Mouse (Mus musculus) heart, postnatal 36 days (tissue): ENCODE results near the gene Rbbp6. TPM values are rescaled to one million over a fixed set of nuclear protein-coding genes. Genes with fewer than 3 reads are reported as not detected.
A peak's percentile ranks its signal among the peaks of the same experiment; 100 is the strongest.

Source experiments
- DNase-seq, 2 experiments: peaks; one replicate each; pipeline ENCODE4 v3.0.0; 2021 to 2022
- intact Hi-C: fragments of 180-260 bp; cut with DNase I; formaldehyde crosslinking; loops from one replicate; pipeline ENCODE4 v1.15.1; 2025
- total RNA-seq, 2 experiments: library from RNA; stranded (reverse); gene quantifications; 2 replicates each; pipeline ENCODE4 v1.2.3; 2021

Gene Rbbp6
- total RNA-seq, 2 experiments from 2014 or later: 22.1 to 33.0 TPM

- intact Hi-C loops: loop anchor here (5.0 kb wide), 1 partner anchor 157 kb away; no protein-coding TSS in a partner anchor
- DNase-seq: peak; percentile 58 to 78
These were observed 4.8 kb downstream of the Rbbp6 start for GRCm38 (mm10) chr7:122970119-122970781.

- no peak for DNase-seq
- intact Hi-C loops: loop anchor here (5.0 kb wide), 1 partner anchor 156 kb away; no protein-coding TSS in a partner anchor
These were observed 5.5 kb downstream of the Rbbp6 start for GRCm38 (mm10) chr7:122970864-122971420.

GRCm38 (mm10) chr7:122972006-122972689 is 6.7 kb downstream of the Rbbp6 start:
- no peak for DNase-seq
- intact Hi-C loops: loop anchor here (5.0 kb wide), 1 partner anchor 155 kb away; no protein-coding TSS in a partner anchor

GRCm38 (mm10) chr7:122979514-122979913 is 14.0 kb downstream of the Rbbp6 start:
- intact Hi-C loops: no loop called here
- DNase-seq: no peak

DNA sequence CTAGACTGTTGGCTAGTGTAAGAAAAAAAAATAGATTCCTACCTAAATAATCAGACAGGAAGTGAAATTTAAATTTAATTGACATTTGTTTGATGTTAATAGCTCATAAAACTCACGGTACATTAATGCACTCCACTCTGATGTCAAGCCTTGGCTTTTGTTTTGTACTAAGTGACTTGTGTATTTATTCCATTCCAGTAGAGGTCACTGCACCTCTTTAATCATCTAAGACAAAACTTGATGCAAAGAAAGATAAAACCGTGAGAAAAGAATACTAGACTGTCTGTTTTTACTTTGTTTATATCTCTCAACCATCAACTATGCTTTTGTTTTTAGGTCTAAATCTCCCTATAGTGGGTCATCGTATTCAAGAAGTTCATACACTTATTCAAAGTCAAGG is 32.7 kb downstream of the Rbbp6 start:
- intact Hi-C loops: loop anchor here (10.0 kb wide), 1 partner anchor 187 kb away; no protein-coding TSS in a partner anchor
- DNase-seq: no peak

GRCm38 (mm10) chr7:122999871-123000396 is 34.4 kb downstream of the Rbbp6 start:
- intact Hi-C loops: loop anchor here (10.0 kb wide), 1 partner anchor 185 kb away; no protein-coding TSS in a partner anchor

DNA sequence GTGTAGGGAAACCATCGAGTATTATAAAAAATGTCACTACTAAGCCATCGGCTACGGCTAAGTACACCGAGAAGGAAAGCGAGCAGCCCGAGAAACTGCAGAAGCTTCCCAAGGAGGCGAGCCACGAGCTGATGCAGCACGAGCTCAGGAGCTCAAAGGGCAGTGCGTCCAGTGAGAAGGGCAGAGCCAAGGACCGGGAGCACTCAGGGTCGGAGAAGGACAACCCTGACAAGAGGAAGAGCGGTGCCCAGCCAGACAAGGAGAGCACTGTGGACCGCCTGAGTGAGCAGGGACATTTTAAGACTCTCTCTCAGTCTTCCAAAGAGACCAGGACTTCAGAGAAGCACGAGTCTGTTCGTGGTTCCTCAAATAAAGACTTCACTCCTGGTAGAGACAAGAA is 35.3 kb downstream of the Rbbp6 start:
- intact Hi-C loops: no loop called here

More at GRCm38 (mm10) chr7:122999871-123000396, 34.4 kb downstream of the Rbbp6 start:
- no peak for DNase-seq

DNA sequence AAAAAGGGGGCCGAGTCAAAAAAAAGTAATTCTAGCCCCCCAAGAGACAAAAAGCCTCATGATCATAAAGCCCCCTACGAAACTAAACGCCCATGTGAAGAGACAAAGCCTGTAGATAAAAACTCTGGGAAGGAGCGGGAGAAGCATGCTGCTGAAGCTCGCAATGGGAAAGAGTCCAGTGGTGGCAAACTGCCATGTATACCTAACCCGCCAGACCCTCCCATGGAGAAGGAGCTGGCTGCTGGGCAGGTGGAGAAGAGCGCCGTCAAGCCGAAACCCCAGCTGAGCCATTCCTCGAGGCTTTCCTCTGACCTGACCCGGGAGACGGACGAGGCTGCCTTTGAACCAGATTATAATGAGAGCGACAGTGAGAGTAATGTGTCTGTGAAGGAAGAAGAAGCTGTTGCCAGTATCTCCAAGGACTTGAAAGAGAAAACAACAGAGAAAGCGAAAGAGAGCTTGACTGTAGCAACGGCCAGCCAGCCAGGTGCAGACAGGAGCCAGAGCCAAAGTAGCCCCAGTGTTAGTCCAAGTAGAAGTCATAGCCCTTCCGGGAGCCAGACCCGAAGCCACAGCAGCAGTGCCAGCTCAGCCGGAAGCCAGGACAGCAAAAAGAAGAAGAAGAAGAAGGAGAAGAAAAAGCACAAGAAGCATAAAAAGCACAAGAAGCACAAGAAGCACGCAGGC is 36.0 kb downstream of the Rbbp6 start:
- peak; percentile 13 to 33 for DNase-seq
- intact Hi-C loops: no loop called here

More for the DNA sequence above, 35.3 kb downstream of the Rbbp6 start:
- DNase-seq: no peak

DNA sequence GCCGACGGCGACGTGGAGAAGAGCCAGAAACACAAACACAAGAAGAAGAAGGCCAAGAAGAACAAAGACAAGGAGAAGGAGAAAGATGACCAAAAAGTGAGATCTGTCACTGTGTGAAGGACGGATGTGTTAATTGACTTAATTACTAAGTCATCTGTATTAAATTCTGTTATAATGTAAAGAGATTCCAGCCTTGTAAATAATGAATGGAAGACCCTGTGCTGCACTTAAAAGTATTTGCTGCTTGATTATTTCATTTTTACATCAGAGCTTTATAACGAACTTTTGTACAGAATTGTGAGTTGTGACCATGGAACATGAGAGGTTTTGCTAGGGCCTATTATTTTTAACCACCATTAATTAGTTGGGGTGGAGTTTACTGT is 36.5 kb downstream of the Rbbp6 start:
- no peak for DNase-seq
- intact Hi-C loops: no loop called here

- intact Hi-C loops: no loop called here
- no peak for DNase-seq
These were observed 37.7 kb downstream of the Rbbp6 start for GRCm38 (mm10) chr7:123003207-123003606.

GRCm38 (mm10) chr7:123004442-123004841 is 39.0 kb downstream of the Rbbp6 start:
- no peak for DNase-seq
- intact Hi-C loops: no loop called here

DNA sequence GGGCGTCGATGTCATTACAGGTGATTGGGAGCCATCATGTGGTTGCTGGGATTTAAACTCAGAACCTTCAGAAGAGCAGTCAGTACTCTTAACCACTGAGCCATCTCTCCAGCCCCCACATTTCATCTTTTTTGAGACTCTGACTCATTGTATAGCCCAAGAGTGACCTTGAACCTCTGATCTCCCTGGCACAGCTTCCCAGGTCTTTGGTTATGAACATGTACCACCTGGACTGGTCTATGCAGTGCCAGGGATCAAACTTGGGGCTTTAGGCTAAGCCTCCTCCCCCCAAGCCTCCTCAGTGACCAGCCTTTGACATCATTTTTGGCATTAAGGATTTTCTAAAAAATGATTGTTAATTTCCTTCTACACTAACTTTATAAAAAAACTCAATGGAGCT is 40.8 kb downstream of the Rbbp6 start:
- intact Hi-C loops: no loop called here
- DNase-seq: no peak

- no peak for DNase-seq
- intact Hi-C loops: no loop called here
These were observed 42.3 kb downstream of the Rbbp6 start for GRCm38 (mm10) chr7:123007743-123008142.

DNA sequence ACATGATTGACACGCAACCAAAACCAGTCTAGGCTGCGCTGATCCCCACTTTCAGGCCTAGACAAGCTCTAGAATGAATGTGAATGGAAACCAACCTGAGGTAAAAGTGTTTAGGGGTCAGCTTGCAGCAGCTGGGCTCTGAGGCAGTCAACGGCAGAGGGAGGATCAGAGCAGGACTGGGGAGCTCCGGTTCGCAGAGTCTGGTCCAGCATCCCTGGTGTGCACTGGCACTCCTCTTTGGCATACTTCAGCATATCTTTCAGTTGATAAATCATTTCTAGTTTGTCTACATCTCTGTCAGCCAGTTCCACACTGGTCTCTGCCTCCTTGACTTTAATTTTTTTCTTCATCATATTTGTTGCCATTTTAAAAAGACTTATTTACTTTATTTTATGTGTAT is 48.0 kb downstream of the Rbbp6 start:
- no peak for DNase-seq
- intact Hi-C loops: loop anchor here (10.0 kb wide), 1 partner anchor 161 kb away; no protein-coding TSS in a partner anchor

DNA sequence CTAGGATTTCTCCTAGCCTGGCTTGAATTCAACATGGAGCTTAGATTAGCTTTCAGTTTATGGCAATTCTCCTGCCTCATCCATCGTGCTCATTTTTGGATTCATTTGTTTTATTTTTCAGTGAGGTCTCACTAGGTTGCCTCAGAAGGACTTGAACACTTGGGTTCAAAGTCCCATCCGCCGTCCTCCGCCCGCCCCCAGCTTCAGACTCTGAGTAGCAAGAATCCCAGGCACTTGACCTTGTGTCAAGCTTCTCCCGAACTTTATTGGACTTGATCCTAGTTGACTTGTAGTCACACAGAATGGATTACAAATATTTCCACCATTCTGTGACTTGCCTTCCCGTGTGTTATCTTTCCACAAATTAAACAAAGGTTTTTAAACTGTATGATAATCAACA is 49.2 kb downstream of the Rbbp6 start:
- intact Hi-C loops: loop anchor here (5.0 to 10.0 kb wide), 2 partner anchors 160 to 193 kb away; no protein-coding TSS in a partner anchor

GRCm38 (mm10) chr7:123017627-123018026 is 52.1 kb downstream of the Rbbp6 start:
- intact Hi-C loops: loop anchor here (2.0 to 10.0 kb wide), 3 partner anchors 157 to 447 kb away; no protein-coding TSS in a partner anchor
- peak in 1 of 2 experiments; percentile 59 for DNase-seq

More for the DNA sequence above, 49.2 kb downstream of the Rbbp6 start:
- DNase-seq: no peak

- no peak for DNase-seq
- intact Hi-C loops: no loop called here
These were observed 59.6 kb downstream of the Rbbp6 start for GRCm38 (mm10) chr7:123025123-123025522.

DNA sequence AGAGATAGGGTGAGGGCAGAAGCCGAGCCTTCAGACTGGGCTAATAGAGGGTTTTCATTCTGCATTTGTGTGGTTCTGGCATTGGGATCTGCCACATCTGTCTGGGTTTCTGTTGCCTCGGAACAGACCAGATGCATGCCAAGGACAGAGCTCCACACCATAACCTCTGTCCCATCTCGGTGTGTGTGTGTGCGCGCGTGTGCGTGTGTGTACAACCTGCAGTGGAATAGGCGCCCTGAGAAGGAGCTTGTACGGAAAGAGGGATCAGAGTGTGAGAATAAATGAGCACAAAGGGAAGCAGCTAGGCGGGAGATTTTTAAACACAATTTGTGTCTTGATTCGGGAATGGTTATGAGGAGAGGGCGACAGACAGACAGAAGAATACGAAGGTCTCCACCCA is 64.8 kb downstream of the Rbbp6 start:
- no peak for DNase-seq
- intact Hi-C loops: no loop called here

DNA sequence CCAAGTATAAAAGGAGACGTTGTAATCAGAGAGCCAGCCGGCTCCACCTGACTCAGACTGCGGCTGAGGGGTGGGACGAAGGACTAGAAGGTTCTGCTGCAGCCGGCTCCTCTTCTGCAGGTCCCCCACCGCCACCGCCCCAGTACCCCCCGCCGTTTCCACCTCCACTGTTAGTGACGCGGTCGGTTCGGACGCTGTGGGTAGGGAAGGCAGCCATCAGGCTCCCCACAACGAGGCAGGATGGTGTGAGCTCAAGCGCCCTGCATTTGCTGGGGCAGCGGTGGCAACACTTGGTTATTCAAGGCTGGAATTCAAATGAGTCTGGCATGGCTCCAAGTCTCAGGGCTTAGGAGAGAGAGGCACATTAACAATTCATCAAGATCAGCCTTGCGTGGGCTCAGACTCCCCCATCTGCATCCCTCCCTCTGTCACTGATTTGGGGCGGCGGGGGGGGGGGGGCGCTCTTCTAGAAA is 65.3 kb downstream of the Rbbp6 start:
- intact Hi-C loops: no loop called here
- DNase-seq: peak; percentile 18 to 38

DNA sequence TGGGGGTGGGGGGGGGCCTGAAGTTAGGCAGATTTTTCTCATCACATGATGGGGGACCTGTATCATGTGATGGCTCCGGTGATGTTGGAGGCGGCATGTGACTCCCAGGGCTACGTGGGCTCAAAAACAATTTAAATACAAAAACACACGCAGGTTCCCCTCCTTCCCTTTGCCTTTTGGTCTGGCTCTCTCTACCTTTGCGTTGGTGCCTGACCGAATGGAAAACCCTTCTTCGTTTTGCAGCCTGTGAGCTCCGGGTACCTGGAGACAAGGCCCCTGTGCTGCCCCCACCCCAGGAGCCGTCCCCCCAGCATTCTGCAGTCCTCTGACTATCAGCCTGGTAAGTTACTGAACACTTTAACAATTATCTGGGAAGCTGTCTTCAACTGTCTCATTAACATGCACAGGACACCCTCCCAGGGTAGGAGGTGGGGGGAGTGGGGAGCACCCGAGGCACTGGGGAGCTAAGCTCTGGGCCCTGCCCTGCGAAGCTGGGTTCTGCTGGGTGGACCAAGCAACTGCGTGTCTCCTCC is 65.8 kb downstream of the Rbbp6 start:
- intact Hi-C loops: no loop called here
- DNase-seq: no peak
